Mouse (Mus musculus) intestine, embryonic 16.5 days (tissue): Measurements from ENCODE around the gene Ptn. TPM values are rescaled to one million over a fixed set of nuclear protein-coding genes. Genes with fewer than 3 reads are reported as not detected.

Experiments used
- ATAC-seq: fragments of 200-750 bp; cut with Nextera tagmentation; 2 replicates; pipeline ENCODE4 v1.8.0; 2017; ENCODE audit warnings: moderate TSS enrichment, moderate library complexity
- H3K27ac ChIP-seq: fragments of 300-500 bp; sonication (generic); 2 replicates; pipeline ENCODE4 v1.5.1; 2014; ENCODE audit warnings: mild to moderate bottlenecking, low read length
- H3K27me3 ChIP-seq: fragments of 300-500 bp; sonication (generic); replicated peaks from 2 replicates; pipeline ENCODE4 v1.6.1; 2014; ENCODE audit warnings: low read length, control low read depth, mixed read lengths; ENCODE audit not compliant: control insufficient read depth, insufficient read depth
- H3K36me3 ChIP-seq: fragments of 300-500 bp; sonication (generic); 2 replicates; pipeline ENCODE4 v1.6.1; 2014; ENCODE audit warnings: low read length, control low read depth; ENCODE audit not compliant: control insufficient read depth, insufficient read depth
- H3K4me1 ChIP-seq: fragments of 300-500 bp; sonication (generic); 2 replicates; pipeline ENCODE4 v1.6.1; 2014; ENCODE audit warnings: low read length, control low read depth, mixed read lengths; ENCODE audit not compliant: control insufficient read depth, insufficient read depth
- H3K4me2 ChIP-seq: fragments of 300-500 bp; sonication (generic); 2 replicates; pipeline ENCODE4 v1.6.1; 2014; ENCODE audit warnings: low read depth, low read length, control low read depth
- H3K4me3 ChIP-seq: fragments of 300-500 bp; sonication (generic); 2 replicates; pipeline ENCODE4 v1.5.1; 2014; ENCODE audit warnings: mild to moderate bottlenecking, low read length
- H3K9ac ChIP-seq: fragments of 300-500 bp; sonication (generic); 2 replicates; pipeline ENCODE4 v1.6.1; 2014; ENCODE audit warnings: low read depth, low read length
- H3K9me3 ChIP-seq: fragments of 300-500 bp; sonication (generic); 2 replicates; pipeline ENCODE4 v1.6.1; 2016; ENCODE audit warnings: low read length, control low read depth; ENCODE audit not compliant: control insufficient read depth
- WGBS: fragments of 180-500 bp; shearing (Covaris S2); extraction: QIAGEN DNeasy Blood & Tissue Kit; methylation state at CpG from one replicate; pipeline ENCODE4 v1.1.7; 2014; 5-methylcytosine and 5-hydroxymethylcytosine counted together
- microRNA-seq: library from miRNA; unstranded; fragments of <30 nt; microRNA quantifications from one replicate; pipeline ENCODE4, GENCODE M21; 2016
- polyA plus RNA-seq: library from polyadenylated mRNA; unstranded; fragments of >200 nt; fragmentation: Nextera tagmentation; extraction: Ambion mirVana; gene quantifications from 2 replicates; pipeline ENCODE4 v1.2.1, GENCODE M21; 2015

Gene Ptn
- polyA plus RNA-seq, 1 experiment from 2014 or later: 222 TPM

DNA sequence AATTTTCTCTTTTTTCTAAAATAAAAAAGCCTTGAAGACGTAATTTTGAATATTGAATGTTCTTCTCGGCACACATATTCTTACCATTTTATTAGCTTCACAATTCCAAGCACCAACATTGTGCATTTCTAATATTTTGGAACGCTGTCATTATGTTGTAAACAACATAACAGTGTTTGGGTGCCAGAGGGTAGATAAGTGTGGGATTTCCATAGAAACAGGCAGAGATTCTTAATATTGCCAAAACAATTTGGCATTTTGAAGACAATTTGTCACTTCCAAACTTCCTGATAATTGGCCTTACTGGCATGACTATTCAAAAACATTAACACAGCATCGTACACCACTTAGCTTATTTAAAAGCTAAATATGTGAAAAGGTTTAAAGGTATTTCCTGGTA is 119.1 kb downstream of the Ptn start:
- no peaks in the 10 kb centered on the region for H3K36me3 ChIP-seq
- H3K4me1 ChIP-seq: no peaks in the 10 kb centered on the region
- H3K9me3 ChIP-seq: no peaks in the 10 kb centered on the region
- H3K27me3 ChIP-seq: no peaks in the 10 kb centered on the region
- H3K9ac ChIP-seq: no peak overlapping the region
- H3K27ac ChIP-seq: no peak overlapping the region
- H3K4me2 ChIP-seq: no peak overlapping the region
- H3K4me3 ChIP-seq: no peak overlapping the region
- ATAC-seq: no peak
- 83% methylated on average over 4 of the region's 4 CpGs for WGBS

DNA sequence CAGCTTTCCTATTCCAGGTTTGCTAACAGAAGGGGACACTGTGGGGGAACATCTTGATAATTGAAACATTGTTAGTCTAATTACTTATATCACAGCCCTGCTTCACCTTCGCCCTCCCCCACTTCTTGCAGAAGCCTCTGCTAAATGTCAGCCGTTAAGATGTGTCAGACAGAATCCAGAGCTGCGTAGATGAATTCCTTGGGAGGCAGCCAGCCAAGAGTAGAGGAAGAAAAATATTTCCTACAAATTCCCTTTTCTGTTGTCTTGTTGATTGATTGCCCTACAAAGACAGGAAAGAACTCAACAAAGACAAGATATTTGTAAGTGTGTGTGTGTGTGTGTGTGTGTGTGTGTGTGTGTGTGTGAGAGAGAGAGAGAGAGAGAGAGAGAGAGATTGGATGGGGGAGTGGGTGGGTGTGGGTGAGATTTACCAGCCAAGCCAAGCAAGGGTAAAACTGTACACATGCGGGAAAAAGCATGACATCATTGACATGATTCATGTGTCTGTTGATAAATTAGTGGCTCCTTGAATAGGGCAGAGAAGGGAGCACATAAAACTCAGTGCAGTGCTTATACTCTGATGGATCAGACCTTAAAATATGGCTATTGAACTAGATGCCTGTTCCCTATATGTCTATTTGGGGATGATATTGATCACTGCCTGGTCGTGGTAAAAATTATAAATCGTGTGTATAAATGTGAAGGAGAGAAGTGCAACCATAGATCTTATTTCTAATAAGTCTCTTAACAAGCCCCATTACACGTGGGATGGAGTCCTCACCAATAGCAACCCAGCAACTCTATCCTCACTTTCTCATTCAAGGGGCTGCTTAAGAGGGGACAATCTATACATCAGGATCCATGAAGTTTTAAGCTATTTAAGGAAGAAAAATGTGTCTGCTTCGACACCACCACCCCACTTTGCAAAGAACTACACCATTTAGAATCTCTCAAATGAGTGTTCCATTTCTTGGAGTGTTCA is 133.0 kb downstream of the Ptn start:
- ATAC-seq: peak; percentile 76
- Histone ChIP-seq H3K36me3 (no peaks in the 10 kb centered on the region), H3K9ac (no peak overlapping the region), H3K27me3 (no peaks in the 10 kb centered on the region), H3K4me3 (no peak overlapping the region), H3K9me3 (no peaks in the 10 kb centered on the region), H3K4me2 (no peak overlapping the region), H3K27ac (0 out of 2 replicates have a peak overlapping the region, but pooled peaks have one; percentile 45), H3K4me1 (no peaks in the 10 kb centered on the region)
- WGBS: 38% methylated on average over 8 of the region's 8 CpGs

DNA sequence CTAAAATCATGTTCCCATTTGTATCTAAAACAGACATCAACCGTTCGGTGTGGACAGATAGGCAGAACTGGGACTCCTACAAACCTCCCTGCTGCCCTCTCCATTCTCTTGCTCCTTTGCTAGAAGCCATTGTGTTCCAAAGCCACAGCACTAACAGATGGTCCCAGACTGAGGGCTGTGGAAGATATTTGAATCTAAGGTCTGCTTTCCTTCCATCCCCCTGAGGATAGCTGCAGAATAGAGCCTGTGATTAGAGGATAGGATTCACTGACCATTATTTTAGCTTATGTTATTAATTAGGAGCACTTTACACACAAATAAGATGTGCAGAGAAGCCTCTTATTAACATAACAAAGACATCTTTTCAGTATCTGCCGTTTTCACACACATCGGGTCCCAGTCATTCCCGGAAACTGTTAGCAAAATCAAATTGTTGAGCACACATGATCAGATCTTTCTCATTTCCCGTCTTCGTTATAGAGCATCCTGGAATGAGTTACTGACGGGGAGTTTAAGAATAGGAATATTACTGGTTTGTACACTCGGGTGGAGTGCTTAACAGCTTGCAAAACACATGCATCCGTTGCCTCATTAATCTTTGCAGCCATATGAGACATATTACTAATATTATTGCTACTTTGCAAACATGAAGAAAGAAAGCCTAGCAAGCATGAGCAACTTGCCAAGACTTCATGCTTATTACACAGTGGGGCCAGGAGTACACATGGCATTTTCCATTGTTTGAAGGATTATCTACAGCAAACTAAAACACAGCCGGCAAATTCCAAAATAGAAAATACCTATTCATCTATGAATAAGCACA is 137.4 kb downstream of the Ptn start:
- no peak overlapping the region for H3K27ac ChIP-seq
- no peak for ATAC-seq
- H3K9me3 ChIP-seq: no peaks in the 10 kb centered on the region
- H3K36me3 ChIP-seq: no peaks in the 10 kb centered on the region
- H3K4me1 ChIP-seq: no peaks in the 10 kb centered on the region
- no peak overlapping the region for H3K9ac ChIP-seq
- H3K27me3 ChIP-seq: no peaks in the 10 kb centered on the region
- no peak overlapping the region for H3K4me3 ChIP-seq
- no peak overlapping the region for H3K4me2 ChIP-seq
- 65% methylated on average over 11 of the region's 11 CpGs for WGBS

DNA sequence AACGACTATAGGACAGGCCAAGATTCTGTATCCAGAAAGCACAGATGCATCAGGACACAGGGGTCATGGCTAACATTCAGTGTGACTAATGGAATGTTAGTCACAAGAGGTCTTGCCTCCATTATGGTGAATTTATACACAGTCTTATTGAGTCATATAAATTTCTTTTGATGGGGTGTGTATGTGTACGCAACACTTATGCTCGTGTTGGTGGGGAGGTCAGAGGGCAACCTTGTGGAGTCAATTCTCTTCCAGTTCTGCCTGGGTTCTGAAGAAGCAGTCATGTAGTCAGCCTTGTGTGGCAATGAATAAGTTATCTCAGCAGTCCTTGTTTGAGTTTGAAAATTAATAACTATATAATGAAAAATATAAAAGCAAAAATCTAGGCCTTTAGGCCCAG is 138.7 kb downstream of the Ptn start:
- H3K36me3 ChIP-seq: no peaks in the 10 kb centered on the region
- no peaks in the 10 kb centered on the region for H3K9me3 ChIP-seq
- no peaks in the 10 kb centered on the region for H3K27me3 ChIP-seq
- no peak overlapping the region for H3K27ac ChIP-seq
- no peak overlapping the region for H3K4me3 ChIP-seq
- H3K9ac ChIP-seq: no peak overlapping the region
- 62% methylated on average over 3 of the region's 3 CpGs for WGBS
- ATAC-seq: no peak
- H3K4me1 ChIP-seq: no peaks in the 10 kb centered on the region
- no peak overlapping the region for H3K4me2 ChIP-seq

Small RNAs within 50 kb of the gene (microRNA-seq; reads per million reads assigned to microRNA genes)
- gene Gm25111: not detected
